Mouse (Mus musculus) fibroblast of lung, adult 2 months (primary cell): ENCODE measurements around the gene E130114P18Rik.

Source experiments
- DNase-seq: peaks from one replicate; pipeline ENCODE4 v3.0.0-alpha.2; 2011; ENCODE audit warnings: low read depth

The E130114P18Rik gene

GRCm38 (mm10) chr4:97602579-97602978 lies 175.3 kb downstream of the E130114P18Rik start:
- DNase-seq: no peak

GRCm38 (mm10) chr4:97600875-97601835 lies 176.7 kb downstream of the E130114P18Rik start:
- DNase-seq: no peak

GRCm38 (mm10) chr4:97597443-97597842 lies 180.4 kb downstream of the E130114P18Rik start:
- DNase-seq: no peak

- DNase-seq: no peak
Observed at GRCm38 (mm10) chr4:97596348-97596747, 181.5 kb downstream of the E130114P18Rik start.

GRCm38 (mm10) chr4:97593869-97594268 lies 184.0 kb downstream of the E130114P18Rik start:
- no peak for DNase-seq

GRCm38 (mm10) chr4:97589790-97590189 lies 188.1 kb downstream of the E130114P18Rik start:
- no peak for DNase-seq

GRCm38 (mm10) chr4:97587412-97588010 lies 190.4 kb downstream of the E130114P18Rik start:
- DNase-seq: no peak

GRCm38 (mm10) chr4:97585170-97585569 lies 192.7 kb downstream of the E130114P18Rik start:
- no peak for DNase-seq

- DNase-seq: no peak
Observed at GRCm38 (mm10) chr4:97584445-97585130, 193.3 kb downstream of the E130114P18Rik start.

- DNase-seq: no peak
Observed at GRCm38 (mm10) chr4:97582796-97583430, 195.0 kb downstream of the E130114P18Rik start.

- DNase-seq: no peak
Observed at GRCm38 (mm10) chr4:97582064-97582415, 195.8 kb downstream of the E130114P18Rik start.

GRCm38 (mm10) chr4:97581314-97582063 lies 196.4 kb downstream of the E130114P18Rik start:
- no peak for DNase-seq

GRCm38 (mm10) chr4:97580906-97581305 lies 197.0 kb downstream of the E130114P18Rik start:
- no peak for DNase-seq

GRCm38 (mm10) chr4:97578571-97579165 lies 199.2 kb downstream of the E130114P18Rik start:
- no peak for DNase-seq

- no peak for DNase-seq
Observed at GRCm38 (mm10) chr4:97577431-97577830, 200.4 kb downstream of the E130114P18Rik start.

- peak; percentile 16 for DNase-seq
Observed at GRCm38 (mm10) chr4:97575447-97575846, 202.4 kb downstream of the E130114P18Rik start.

- no peak for DNase-seq
Observed at GRCm38 (mm10) chr4:97569320-97569719, 208.6 kb downstream of the E130114P18Rik start.

- peak; percentile 21 for DNase-seq
Observed at GRCm38 (mm10) chr4:97564656-97565055, 213.2 kb downstream of the E130114P18Rik start.

- DNase-seq: no peak
Observed at GRCm38 (mm10) chr4:97564199-97564598, 213.7 kb downstream of the E130114P18Rik start.

- no peak for DNase-seq
Observed at GRCm38 (mm10) chr4:97557585-97557984, 220.3 kb downstream of the E130114P18Rik start.

GRCm38 (mm10) chr4:97544016-97544415 lies 233.9 kb downstream of the E130114P18Rik start:
- DNase-seq: no peak
